Mouse (Mus musculus) layer of hippocampus, postnatal 36 days (tissue): ENCODE measurements at regions not wholly inside any gene's neighbourhood (a gene's known extent, or its start where the extent isn't known, plus 50 kb on each side); places are given as distances from the start of the nearest gene placed in this dataset.

Experiments
- DNase-seq, 2 experiments: peaks; one replicate each; pipeline ENCODE4 v3.0.0; 2022

- DNase-seq: no peak
These were observed 52.0 kb downstream of the 4930426L09Rik start for GRCm38 (mm10) chr2:19049877-19050731.

GRCm38 (mm10) chr2:19055500-19055899 lies 57.4 kb downstream of the 4930426L09Rik start:
- DNase-seq: no peak

GRCm38 (mm10) chr2:19057859-19058258 lies 59.7 kb downstream of the 4930426L09Rik start:
- no peak for DNase-seq

- DNase-seq: no peak
These were observed 60.6 kb downstream of the 4930426L09Rik start for GRCm38 (mm10) chr2:19058765-19059164.

- DNase-seq: no peak
These were observed 61.1 kb downstream of the 4930426L09Rik start for GRCm38 (mm10) chr2:19059246-19059645.

- DNase-seq: no peak
These were observed 62.2 kb downstream of the 4930426L09Rik start for GRCm38 (mm10) chr2:19060218-19060915.

GRCm38 (mm10) chr2:19064560-19065362 lies 66.6 kb downstream of the 4930426L09Rik start:
- peak; percentile 11 to 39 for DNase-seq

GRCm38 (mm10) chr2:19065511-19065910 lies 67.4 kb downstream of the 4930426L09Rik start:
- no peak for DNase-seq

- DNase-seq: no peak
These were observed 70.0 kb downstream of the 4930426L09Rik start for GRCm38 (mm10) chr2:19068161-19068560.

- no peak for DNase-seq
These were observed 85.7 kb downstream of the 4930426L09Rik start for GRCm38 (mm10) chr2:19083816-19084215.

- DNase-seq: no peak
These were observed 87.0 kb downstream of the 4930426L09Rik start for GRCm38 (mm10) chr2:19085105-19085504.

- DNase-seq: no peak
These were observed 88.0 kb downstream of the 4930426L09Rik start for GRCm38 (mm10) chr2:19086167-19086566.

- no peak for DNase-seq
These were observed 88.5 kb downstream of the 4930426L09Rik start for GRCm38 (mm10) chr2:19086621-19087020.

GRCm38 (mm10) chr2:19099384-19099783 lies 99.7 kb upstream of the Armc3 start:
- DNase-seq: no peak

- no peak for DNase-seq
These were observed 90.3 kb upstream of the Armc3 start for GRCm38 (mm10) chr2:19108753-19109152.

GRCm38 (mm10) chr2:19119871-19120270 lies 79.2 kb upstream of the Armc3 start:
- no peak for DNase-seq

- DNase-seq: no peak
These were observed 66.2 kb upstream of the Armc3 start for GRCm38 (mm10) chr2:19132864-19133263.

GRCm38 (mm10) chr2:19142586-19142985 lies 56.5 kb upstream of the Armc3 start:
- no peak for DNase-seq

- DNase-seq: no peak
These were observed 53.7 kb upstream of the Armc3 start for GRCm38 (mm10) chr2:19145412-19145811.

- peak in 1 of 2 experiments; percentile 46 for DNase-seq
These were observed 53.2 kb upstream of the Armc3 start for GRCm38 (mm10) chr2:19145881-19146280.

GRCm38 (mm10) chr2:19146289-19146688 lies 52.8 kb upstream of the Armc3 start:
- DNase-seq: no peak

GRCm38 (mm10) chr2:19148812-19149211 lies 50.3 kb upstream of the Armc3 start:
- no peak for DNase-seq
